Mouse (Mus musculus): ENCODE measurements at regions not wholly inside any gene's neighbourhood (a gene's known extent, or its start where the extent isn't known, plus 50 kb on each side); places are given as distances from the start of the nearest gene placed in this dataset.

GRCm38 (mm10) chr4:54391536-54392208, 553.2 kb upstream of the Zfp462 start:
- TF ChIP-seq MYOG (IDR thresholded peaks at IDR 0.05; ENCODE audit: control insufficient read depth, extremely low read depth, insufficient read length) (no peak), CTCF (IDR thresholded peaks at IDR 0.05; ENCODE audit: control insufficient read depth, insufficient read depth, insufficient read length) (no peak), CEBPB (IDR thresholded peaks at IDR 0.05; ENCODE audit: low read depth) (no peak), MAX (IDR thresholded peaks at IDR 0.05) (no peak)

All from C2C12 (cell line).